Mouse (Mus musculus) heart, adult 2 months (tissue): Measurements from ENCODE around the gene Arpc3.

Source experiments
- CTCF ChIP-seq: fragments of 200-600 bp; IDR thresholded peaks from 2 replicates; pipeline ENCODE4 v1.8.1; 2022; ENCODE audit warnings: antibody characterized with exemption, mild to moderate bottlenecking, moderate library complexity
- POLR2A ChIP-seq: fragments of 200-500 bp; IDR thresholded peaks from 2 replicates; pipeline ENCODE4 v1.6.1; 2011; ENCODE audit warnings: mild to moderate bottlenecking, low read depth, low read length, control low read depth; ENCODE audit not compliant: insufficient read depth

GRCm38 (mm10) chr5:122342874-122343273 is 48.8 kb upstream of the Arpc3 start:
- TF ChIP-seq POLR2A (no peak), CTCF (no peak)
